Comparison of ENCODE assay signal across 18 mouse cellular contexts in genomic region chr9:118944388-118944787, GRCm38 (mm10). TPM values are rescaled to one million over a fixed set of nuclear protein-coding genes. Genes with fewer than 3 reads are reported as not detected.
DNase-seq lines count a peak whose midpoint lies in the region; ATAC-seq and TF ChIP-seq lines count a peak whose summit lies in the region.
"Had no signal": no experiment of that assay in that cellular context is flagged by ENCODE, and none has a peak within 500 bp of the region (broad histone marks: within the 10 kb centered on the region; RNA-seq: fewer than 3 reads in every experiment).

No protein-coding gene starts in this region.

- H3K9ac ChIP-seq in heart, embryonic 13.5 days: no peak overlapping the region
- H3K9ac ChIP-seq in liver, adult 2 months (ENCODE audit: low read depth, low read length): no peak overlapping the region
- H3K9ac ChIP-seq in liver, embryonic 15.5 days: no peak overlapping the region
- no peak overlapping the region for H3K9ac ChIP-seq in forebrain, embryonic 14.5 days (ENCODE audit: low read length)
- H3K9ac ChIP-seq: embryonic facial prominence, embryonic 12.5 days; stomach, embryonic 15.5 days had no signal

- 30% methylated on average over 12 of the region's 12 CpGs for WGBS in heart, embryonic 13.5 days
- WGBS in liver, adult 2 months: 81% methylated on average over 12 of the region's 12 CpGs
- WGBS in liver, embryonic 15.5 days (ENCODE audit: insufficient replicate concordance): 24% methylated on average over 12 of the region's 12 CpGs
- WGBS in forebrain, embryonic 14.5 days: 78% methylated on average over 12 of the region's 12 CpGs

- peaks cover 59% of the 10 kb centered on the region for H3K4me1 ChIP-seq in heart, embryonic 13.5 days
- H3K4me1 ChIP-seq in liver, adult 2 months (ENCODE audit: control insufficient read depth, insufficient read depth, low read length): peaks cover 10% of the 10 kb centered on the region; the same call in 1 of the 2 replicates
- peaks cover 25% of the 10 kb centered on the region for H3K4me1 ChIP-seq in liver, embryonic 15.5 days (replicated peaks)
- no peaks in the 10 kb centered on the region for H3K4me1 ChIP-seq in forebrain, embryonic 14.5 days (ENCODE audit: control insufficient read depth, insufficient read depth, low read length)

- TF ChIP-seq CTCF in liver, adult 2 months (IDR thresholded peaks at IDR 0.05; ENCODE audit: low read depth, low read length): no peak

- no peaks in the 10 kb centered on the region for H3K27me3 ChIP-seq in heart, embryonic 13.5 days (replicated peaks)
- H3K27me3 ChIP-seq in liver, adult 2 months (ENCODE audit: control insufficient read depth, insufficient read depth, low read length): no peaks in the 10 kb centered on the region
- H3K27me3 ChIP-seq in liver, embryonic 15.5 days: no peaks in the 10 kb centered on the region
- no peaks in the 10 kb centered on the region for H3K27me3 ChIP-seq in forebrain, embryonic 14.5 days (replicated peaks; ENCODE audit: control insufficient read depth, insufficient read depth, low read length)
- H3K27me3 ChIP-seq: embryonic facial prominence, embryonic 12.5 days; stomach, embryonic 15.5 days had no signal

- peaks cover 5% of the 10 kb centered on the region; the same call in 1 of the 2 replicates for H3K36me3 ChIP-seq in heart, embryonic 13.5 days
- H3K36me3 ChIP-seq in liver, adult 2 months (ENCODE audit: control insufficient read depth, insufficient read depth, low read length): no peaks in the 10 kb centered on the region
- no peaks in the 10 kb centered on the region for H3K36me3 ChIP-seq in liver, embryonic 15.5 days (replicated peaks)
- no peaks in the 10 kb centered on the region for H3K36me3 ChIP-seq in forebrain, embryonic 14.5 days (ENCODE audit: control insufficient read depth, insufficient read depth, low read length)
- H3K36me3 ChIP-seq: stomach, embryonic 15.5 days had no signal

- H3K4me2 ChIP-seq in heart, embryonic 13.5 days: peak overlapping the region; percentile 1; the same call in 1 of the 2 replicates
- H3K4me2 ChIP-seq in liver, embryonic 15.5 days: peak overlapping the region; percentile 23; the same call in 1 of the 2 replicates
- no peak overlapping the region for H3K4me2 ChIP-seq in forebrain, embryonic 14.5 days (ENCODE audit: low read length)
- H3K4me2 ChIP-seq: embryonic facial prominence, embryonic 12.5 days; stomach, embryonic 15.5 days had no signal

- H3K9me3 ChIP-seq in heart, embryonic 13.5 days: no peaks in the 10 kb centered on the region
- H3K9me3 ChIP-seq in liver, embryonic 15.5 days (replicated peaks): no peaks in the 10 kb centered on the region
- H3K9me3 ChIP-seq in forebrain, embryonic 14.5 days (replicated peaks; ENCODE audit: control insufficient read depth, low read length): no peaks in the 10 kb centered on the region
- H3K9me3 ChIP-seq: embryonic facial prominence, embryonic 12.5 days; stomach, embryonic 15.5 days had no signal

- H3K79me2 ChIP-seq in liver, adult 2 months (ENCODE audit: control insufficient read depth, insufficient read depth, low read length): no peaks in the 10 kb centered on the region; the same call in 1 of the 2 replicates

- H3K27ac ChIP-seq in heart, embryonic 13.5 days (replicated peaks): peak overlapping the region; percentile 32; the same call in 1 of the 2 replicates
- H3K27ac ChIP-seq in liver, adult 2 months (replicated peaks; ENCODE audit: insufficient read depth, low read depth, low read length): 0 out of 2 replicates have a peak overlapping the region, but pooled peaks have one; percentile 12
- H3K27ac ChIP-seq in liver, embryonic 15.5 days (replicated peaks): no peak overlapping the region
- H3K27ac ChIP-seq in forebrain, embryonic 14.5 days (ENCODE audit: low read depth, low read length): no peak overlapping the region
- H3K27ac ChIP-seq: embryonic facial prominence, embryonic 12.5 days; stomach, embryonic 15.5 days had no signal

- ATAC-seq in heart, embryonic 13.5 days (ENCODE audit: extremely low read depth, insufficient number of reproducible peaks, low FRiP score, low TSS enrichment): no peak
- ATAC-seq in liver, embryonic 15.5 days (ENCODE audit: insufficient read depth): 0 out of 2 replicates have a peak, but pooled peaks have one; percentile 19
- ATAC-seq in monocyte, adult 5-6 weeks (replicated peaks; ENCODE audit: insufficient number of reproducible peaks, low FRiP score, low TSS enrichment, poor library complexity, severe bottlenecking): no peak
- ATAC-seq in forebrain, embryonic 14.5 days: no peak
- ATAC-seq: forebrain, embryonic 16.5 days; midbrain, embryonic 16.5 days had no signal

- no peak overlapping the region for H3K4me3 ChIP-seq in heart, embryonic 13.5 days
- H3K4me3 ChIP-seq in liver, adult 2 months (ENCODE audit: insufficient read depth, low read depth, low read length): no peak overlapping the region
- no peak overlapping the region for H3K4me3 ChIP-seq in liver, embryonic 15.5 days (replicated peaks)
- H3K4me3 ChIP-seq in forebrain, embryonic 14.5 days (ENCODE audit: low read depth, low read length): no peak overlapping the region
- H3K4me3 ChIP-seq: embryonic facial prominence, embryonic 12.5 days; stomach, embryonic 15.5 days had no signal

- DNase-seq in heart, adult 18-20 months: no peak
- DNase-seq in liver, adult 2 months (ENCODE audit: extremely low read depth, low read depth, low spot score): no peak
- DNase-seq in liver (no peak), R1 (ENCODE audit: low read depth, low spot score) (peak; percentile 16)
- no peak for DNase-seq in forebrain, embryonic 14.5 days (ENCODE audit: low spot score)
- DNase-seq: adrenal gland, postnatal 25 days; cerebellum, adult 2 months; kidney, postnatal 4 days; right cerebral cortex, adult 18-20 months; thymus, adult 2 months had no signal

- TF ChIP-seq POLR2A in liver, adult 2 months (IDR thresholded peaks at IDR 0.05; ENCODE audit: extremely low read depth, insufficient read depth, low read length): no peak

RNA-seq across cellular contexts. Expression of gene Ctdspl, which starts 18.1 kb away (rescaled TPM):
- 6.8 and 8.2 TPM in 2 replicates for polyA plus RNA-seq in heart, embryonic 13.5 days (2015; fragmentation: Nextera tagmentation; extraction: Ambion mirVana)
- total RNA-seq in heart, adult 18-20 months (2021): 10 to 100 TPM; 10.6 to 12.8 TPM
- 2.5 and 4.0 TPM in 2 replicates for total RNA-seq in liver, adult 2 months (2014; rRNA removed)
- polyA plus RNA-seq in liver, adult 2 months (2012; rRNA removed): 2.8 and 3.5 TPM in 2 replicates
- 2.5 and 2.9 TPM in 2 replicates for polyA plus RNA-seq in liver, embryonic 15.5 days (2015; fragmentation: Nextera tagmentation; extraction: Ambion mirVana)
- total RNA-seq in monocyte, adult 5-6 weeks (2017): 0.49 TPM in 1 of 3 replicates, not detected in the others
- polyA plus RNA-seq in forebrain, embryonic 14.5 days (2014; fragmentation: Nextera tagmentation; extraction: Ambion mirVana): 5.7 and 6.4 TPM in 2 replicates
- total RNA-seq: CH12.LX had no signal

Comparison
In these comparisons a context has a peak if more than half of its experiments do, and no peak if none do; other contexts are left out.
1. H3K27ac ChIP-seq: peak in heart, embryonic 13.5 days (single experiment) and liver, adult 2 months (single experiment); none in liver, embryonic 15.5 days (single experiment) and forebrain, embryonic 14.5 days (single experiment).